Mouse (Mus musculus) fibroblast of lung, adult 2 months (primary cell): ENCODE results near the gene Pou2f1.

Source experiments
- DNase-seq: peaks from one replicate; pipeline ENCODE4 v3.0.0-alpha.2; 2011; ENCODE audit warnings: low read depth

Gene Pou2f1

DNA sequence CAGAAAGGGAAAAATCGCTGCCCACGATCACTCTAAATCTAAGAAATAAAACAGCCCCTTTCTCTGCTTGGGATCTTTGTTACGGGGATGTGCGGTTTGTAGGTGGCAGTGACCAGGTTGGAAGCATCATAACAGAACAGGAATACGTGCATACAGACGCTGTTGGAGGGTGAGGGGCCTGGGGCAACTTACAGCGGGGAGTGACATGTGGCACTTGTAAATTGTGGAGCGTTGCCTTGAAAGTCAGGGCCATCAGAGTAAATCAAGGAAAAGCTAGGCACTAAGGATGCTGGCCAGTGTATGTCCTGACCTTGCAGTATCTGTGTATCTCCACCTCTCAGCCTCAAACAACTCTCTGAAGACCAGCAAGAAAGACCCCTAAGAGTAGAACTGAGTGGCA is 154.1 kb downstream of the Pou2f1 start:
- no peak for DNase-seq

DNA sequence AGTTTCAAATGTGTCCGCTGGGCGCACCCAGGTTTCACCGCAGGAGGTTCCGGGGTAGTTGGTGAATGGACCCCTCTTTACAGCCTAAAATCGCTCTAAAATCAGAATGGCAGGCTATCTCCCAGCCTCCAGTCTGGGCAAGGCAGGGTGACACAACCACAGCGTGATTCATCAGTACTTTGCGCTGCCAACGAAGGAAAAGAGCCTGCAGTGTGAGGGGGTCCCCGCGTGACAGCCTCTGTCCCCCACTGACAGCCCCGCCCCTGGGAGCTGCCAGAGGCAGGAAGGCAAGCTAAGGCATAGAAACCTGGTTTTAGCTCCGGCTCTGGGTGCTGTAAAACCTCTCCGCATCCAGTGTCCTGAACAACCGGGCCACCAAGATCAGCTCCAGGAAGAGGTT is 157.1 kb downstream of the Pou2f1 start:
- no peak for DNase-seq

DNA sequence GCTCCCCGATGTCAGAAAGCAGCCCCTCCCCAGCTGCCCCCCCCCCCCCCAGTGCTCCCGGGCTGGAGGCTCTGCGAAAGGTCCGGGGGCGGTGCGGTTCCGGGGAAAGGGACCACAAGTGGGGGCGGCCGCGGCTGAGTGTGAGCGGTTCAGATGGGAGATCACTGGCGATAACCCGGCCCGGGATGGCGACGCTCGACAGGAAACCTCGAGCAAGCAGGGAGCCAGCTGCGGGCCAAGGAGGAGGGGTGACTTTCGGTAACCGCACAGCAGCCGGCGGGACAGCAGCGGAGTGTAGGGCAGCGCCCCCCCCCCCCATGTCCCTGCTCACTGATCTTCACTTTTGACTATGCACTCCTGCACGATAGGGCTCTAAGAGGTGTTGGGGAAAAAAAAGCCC is 157.5 kb downstream of the Pou2f1 start:
- DNase-seq: no peak

DNA sequence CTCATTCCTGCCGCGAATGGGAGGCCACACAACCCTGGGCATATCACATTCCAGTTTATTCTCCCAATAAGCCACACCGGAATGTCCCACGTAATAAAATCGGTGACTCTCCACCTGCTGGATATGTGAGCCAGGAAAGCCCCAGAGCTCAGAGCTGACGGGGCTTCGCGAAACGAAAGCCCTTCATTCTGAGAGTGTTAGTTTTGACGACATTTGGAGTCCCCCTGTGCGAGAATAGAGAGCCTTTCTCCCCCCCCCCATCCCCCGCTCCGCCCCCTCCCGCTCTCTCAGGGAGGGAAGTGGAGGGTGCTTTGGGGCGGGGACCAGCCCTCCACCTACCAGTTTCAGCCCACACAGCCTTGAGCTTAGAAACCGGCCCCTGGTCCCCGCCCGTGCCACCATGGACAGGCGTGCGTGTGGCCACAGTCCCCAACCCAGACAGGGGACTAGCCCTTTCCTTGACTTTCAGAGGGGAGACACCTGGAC is 158.0 kb downstream of the Pou2f1 start:
- DNase-seq: no peak

DNA sequence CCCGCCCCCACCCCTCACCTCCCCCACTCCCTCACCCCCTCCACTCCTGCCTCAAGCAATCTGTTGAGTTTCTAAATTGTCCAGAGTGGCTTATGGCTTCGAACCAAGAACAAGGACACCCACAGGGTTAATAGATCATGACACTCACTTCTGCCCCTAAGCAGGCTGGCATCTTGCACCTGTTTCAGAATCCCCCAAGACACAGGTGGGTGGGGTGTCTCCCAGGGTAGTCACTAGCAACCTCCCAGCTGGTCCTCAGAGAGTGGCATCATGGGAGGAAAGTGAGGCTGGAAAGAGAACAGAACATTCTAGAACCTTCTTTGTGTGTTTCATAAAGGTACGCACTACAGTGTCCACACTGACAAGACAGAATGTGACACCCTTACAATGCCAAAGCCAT is 158.9 kb downstream of the Pou2f1 start:
- DNase-seq: no peak

DNA sequence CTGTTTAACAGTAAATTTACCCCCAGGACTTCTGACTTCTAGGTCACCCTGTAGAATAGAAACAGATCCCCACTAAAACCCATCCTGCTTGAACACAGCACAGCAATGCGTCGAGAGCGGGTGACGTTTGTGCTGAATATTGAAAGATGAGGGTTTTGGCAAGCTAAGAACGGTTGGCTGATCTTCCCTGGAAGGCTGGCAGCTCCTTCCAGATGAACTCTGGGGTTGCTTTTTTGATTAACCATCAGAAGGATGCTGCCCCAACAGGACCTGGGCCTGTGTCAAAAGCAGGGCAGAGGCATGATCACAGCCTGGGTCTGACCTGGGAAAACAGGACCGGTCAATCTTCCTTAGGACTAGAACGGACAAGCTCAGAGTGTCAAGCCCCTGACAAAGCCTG is 160.3 kb downstream of the Pou2f1 start:
- no peak for DNase-seq

DNA sequence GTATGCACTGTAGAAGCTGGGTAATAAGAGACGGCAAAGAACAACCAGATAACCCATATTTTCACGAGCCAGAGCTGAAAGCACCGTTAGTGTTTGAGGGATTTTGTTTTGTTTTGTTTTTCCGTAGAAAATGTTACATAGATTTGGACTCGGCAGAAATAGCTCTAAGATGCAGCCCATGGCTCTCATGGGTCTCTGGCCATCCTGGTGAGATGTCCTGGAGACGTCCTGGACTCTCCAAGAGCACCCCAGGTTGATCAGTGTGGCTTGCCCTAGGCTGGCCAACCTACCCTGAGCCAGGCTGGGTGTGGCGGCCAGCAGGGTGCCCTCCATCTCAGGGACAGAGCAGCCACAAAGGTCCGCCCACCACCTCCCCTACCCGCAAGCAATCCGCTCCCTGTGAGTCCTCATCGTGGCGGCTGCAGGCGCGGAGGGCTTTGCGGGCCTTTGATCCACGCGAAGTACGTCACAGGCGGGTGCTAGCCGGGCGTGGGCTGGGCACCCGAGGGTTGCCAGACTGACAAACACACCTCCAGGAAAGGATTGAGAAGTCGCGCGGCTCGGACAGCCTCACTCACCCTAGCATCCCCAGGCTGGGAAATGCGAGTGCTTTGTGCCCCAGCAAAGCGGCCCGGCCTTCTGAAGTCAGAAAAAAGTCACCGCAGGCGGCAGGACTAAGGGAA is 161.8 kb downstream of the Pou2f1 start:
- DNase-seq: no peak

DNA sequence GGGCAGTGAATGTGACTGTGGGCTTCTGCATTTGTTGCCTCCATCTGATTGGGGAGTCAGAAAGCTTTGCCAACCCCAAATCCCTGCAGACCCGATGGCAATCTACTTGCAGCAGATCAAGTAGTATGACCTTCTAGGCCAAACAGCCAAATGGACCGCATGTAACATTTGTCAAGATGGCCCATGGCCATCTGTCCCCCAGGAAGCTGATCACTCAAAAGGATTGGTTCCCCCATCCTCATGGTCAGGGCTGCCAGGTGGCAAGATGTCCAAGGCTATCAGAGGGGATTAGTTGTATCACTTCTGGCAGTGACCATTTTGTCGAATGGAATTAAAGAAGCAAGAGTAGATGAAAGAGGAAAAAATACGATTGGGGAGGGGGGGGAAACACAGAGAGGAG is 163.3 kb downstream of the Pou2f1 start:
- no peak for DNase-seq

DNA sequence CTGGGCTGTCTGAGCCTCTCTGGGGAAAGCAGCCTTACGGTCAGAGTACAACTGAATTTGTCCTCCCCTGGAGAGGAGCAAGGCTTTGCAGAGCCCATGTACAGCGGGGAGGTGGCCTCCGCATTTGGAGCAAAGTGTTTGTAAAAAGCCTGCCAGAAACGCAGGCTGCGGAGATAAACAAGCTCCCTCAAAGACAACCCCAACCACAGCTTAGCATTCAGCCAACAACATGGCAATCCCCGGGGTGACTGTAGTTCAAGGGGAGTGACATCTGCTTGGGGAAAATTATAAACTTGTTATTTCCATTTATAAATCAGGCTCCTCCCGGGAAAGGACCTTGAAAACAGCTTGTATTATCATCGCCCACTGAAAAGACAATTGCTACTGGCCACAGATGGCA is 164.9 kb downstream of the Pou2f1 start:
- DNase-seq: no peak

DNA sequence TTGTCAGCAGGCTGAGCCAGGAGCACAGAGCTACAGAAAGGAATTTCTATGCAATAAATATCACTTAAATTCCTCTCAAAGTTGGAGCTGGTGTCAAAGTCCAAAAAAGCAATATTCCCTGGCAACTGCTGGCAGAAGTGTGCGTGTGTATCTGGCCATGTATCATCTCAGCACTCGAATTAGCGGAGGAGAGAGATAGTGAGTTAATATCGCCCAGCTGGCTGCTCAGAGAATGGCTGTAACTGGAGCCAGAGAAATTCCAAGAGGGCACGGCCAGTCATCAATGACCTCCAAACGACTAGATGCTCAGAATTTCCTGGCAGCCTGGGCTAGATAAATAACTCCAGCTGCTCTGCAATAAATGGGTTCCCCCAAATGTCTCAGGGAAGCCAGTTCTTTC is 166.0 kb downstream of the Pou2f1 start:
- no peak for DNase-seq

DNA sequence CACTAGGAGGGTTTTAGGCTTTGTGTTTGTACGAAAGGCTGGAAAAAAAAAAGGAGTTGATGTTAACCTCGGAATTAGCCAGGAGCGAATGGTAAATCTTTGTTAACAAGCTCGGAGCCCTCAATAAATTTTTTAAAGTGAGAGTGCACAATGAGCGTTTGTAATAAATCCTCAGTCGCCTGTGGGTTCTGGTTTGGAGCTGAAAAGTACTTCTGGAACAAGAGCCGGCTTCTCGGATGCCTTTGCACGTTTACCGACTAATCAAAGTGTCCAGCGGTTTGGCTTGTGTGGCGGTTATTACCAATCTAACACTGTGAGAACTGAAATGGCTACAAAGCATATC is 167.9 kb downstream of the Pou2f1 start:
- DNase-seq: no peak

DNA sequence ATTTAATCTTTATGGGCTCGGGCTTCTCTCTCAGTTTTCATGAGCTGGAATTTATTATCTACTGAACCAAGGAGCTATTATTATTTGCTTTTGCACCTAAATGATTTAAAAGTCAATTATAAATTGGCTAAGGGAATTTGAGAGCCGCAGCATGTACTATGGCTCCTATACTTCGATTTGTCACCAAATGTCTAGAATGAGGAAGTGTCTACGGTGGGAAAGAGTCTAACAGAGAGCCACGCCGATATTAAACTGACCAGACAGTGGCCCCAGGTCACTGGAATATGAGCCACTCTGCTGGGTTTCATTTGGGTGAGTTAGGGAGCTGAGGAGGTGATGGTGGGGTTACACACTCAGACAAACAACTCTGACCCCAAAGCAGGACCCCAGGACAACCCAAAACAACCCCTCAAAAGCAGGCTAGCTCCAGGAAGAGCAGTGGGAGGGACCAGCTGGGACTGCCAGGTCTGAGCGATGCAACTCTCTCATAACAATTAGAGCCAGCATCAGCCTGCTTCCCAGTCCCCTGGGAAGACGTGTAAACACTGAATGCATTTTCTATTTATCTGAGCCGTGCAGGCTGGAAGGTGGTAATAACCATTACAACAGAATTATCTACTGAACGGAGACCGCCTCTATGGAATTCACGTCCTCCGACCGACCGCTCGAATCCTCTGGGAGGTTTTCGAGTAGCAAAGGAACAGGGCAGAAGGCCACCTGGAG is 168.4 kb downstream of the Pou2f1 start:
- DNase-seq: no peak

DNA sequence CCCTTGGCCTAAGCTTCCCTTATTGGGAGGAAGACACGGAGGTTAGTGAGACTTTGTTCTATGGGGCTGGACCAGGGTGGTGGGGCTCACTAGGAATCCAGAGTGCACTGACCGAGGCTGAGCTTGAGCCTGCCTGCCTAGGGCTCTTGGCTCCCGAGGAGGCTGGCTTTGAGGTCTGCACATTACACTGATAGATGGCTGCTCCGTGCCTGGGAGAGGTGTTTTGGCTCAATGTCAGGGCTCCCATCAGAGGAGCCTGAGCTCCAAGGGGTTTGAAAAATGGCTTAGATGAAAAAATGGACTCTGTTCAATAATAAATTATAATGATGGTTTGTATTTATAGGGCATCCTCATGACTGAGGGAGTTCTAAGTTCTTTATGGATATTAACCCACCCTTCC is 169.2 kb downstream of the Pou2f1 start:
- DNase-seq: no peak

DNA sequence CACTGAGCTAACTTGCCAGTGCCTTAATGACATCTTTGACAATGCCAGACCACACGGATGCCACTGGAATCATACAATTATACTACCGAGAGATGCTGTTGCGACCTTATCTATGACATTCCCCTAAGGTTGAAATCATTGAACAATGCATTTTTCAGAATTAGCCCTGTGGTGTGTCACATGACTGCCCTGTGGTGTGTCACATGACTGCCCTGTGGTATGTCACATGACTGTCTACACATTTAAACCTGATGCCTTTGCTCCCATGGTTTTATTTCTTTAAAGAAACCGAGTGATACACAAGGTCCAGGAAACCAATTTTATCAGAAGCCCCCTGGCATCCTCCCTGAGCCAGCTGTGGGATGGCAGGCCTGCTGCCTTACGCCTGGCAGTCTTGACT is 172.6 kb downstream of the Pou2f1 start:
- no peak for DNase-seq

DNA sequence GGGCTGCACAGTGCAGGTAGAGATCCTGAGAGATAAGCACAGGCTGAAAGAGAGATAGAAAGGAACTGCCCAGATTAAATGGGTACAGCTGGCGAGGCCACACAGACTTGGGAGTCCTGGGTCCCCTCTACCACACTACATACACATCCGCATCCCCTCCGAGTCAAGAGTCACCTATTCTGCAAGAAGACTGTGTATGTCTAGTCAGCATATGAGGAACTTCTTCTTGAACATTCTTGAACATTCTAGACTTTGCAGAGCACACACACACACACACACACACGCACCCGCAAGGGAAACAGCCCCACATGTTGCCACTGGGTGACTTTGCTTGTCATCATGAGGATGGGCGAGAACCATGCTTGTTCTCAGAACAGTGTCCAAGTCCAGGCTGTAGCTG is 173.9 kb downstream of the Pou2f1 start:
- DNase-seq: no peak

DNA sequence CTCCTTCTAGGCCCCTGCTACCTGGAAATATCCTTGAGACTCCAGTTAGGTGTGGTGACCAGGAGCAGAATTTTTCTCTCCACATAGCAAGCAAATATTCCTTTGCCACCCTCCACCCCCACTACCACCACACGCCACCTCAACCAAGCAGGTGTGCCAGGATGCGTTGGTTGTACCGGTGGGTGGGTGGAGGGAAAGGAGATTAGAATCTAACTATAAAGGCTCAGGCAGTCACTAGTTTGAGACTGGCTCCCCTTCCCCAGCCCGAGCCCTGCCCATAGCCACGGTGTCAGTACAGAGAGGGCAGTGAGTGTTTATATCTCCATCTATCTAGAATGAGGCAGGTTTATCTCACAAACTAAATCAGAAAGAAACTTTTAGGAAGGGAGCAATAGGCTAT is 174.3 kb downstream of the Pou2f1 start:
- DNase-seq: no peak

DNA sequence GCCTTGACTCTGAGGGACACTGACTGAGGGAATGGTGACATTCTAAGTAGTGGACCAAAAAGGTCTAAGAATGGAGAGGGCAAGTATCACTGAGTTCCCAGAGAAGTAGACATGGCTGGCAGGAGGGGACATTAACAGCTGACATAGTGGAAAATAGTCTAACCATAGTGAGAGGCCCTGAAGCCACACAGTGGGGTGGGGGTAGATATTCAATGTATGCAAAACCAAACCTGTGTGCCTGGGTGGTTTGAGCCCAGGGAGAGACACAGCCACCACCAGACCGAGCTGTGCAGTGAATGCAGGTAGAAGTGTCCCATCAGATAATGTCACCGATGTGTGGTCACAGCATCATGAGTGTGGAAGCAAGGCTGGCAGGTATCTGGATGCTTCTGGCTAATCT is 180.4 kb downstream of the Pou2f1 start:
- DNase-seq: no peak

DNA sequence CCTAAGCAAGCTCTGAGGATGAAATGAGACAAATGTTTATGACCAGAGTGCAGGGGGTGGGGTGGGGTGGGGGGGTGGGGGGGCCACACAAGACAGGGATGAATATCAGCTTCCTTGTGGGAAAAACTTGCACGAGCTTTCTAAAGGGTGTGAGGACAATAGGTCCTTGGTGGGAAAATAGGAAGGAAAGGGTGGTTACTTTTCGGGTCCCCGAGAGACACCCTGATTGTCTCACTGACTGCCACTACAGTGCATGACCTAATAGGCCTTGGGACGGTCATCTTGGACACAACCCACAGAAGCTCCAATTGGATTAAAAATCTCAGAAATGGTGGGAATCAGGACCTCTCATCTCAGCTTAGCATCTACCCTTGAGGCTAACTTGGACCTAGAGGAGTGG is 183.3 kb downstream of the Pou2f1 start:
- DNase-seq: no peak

DNA sequence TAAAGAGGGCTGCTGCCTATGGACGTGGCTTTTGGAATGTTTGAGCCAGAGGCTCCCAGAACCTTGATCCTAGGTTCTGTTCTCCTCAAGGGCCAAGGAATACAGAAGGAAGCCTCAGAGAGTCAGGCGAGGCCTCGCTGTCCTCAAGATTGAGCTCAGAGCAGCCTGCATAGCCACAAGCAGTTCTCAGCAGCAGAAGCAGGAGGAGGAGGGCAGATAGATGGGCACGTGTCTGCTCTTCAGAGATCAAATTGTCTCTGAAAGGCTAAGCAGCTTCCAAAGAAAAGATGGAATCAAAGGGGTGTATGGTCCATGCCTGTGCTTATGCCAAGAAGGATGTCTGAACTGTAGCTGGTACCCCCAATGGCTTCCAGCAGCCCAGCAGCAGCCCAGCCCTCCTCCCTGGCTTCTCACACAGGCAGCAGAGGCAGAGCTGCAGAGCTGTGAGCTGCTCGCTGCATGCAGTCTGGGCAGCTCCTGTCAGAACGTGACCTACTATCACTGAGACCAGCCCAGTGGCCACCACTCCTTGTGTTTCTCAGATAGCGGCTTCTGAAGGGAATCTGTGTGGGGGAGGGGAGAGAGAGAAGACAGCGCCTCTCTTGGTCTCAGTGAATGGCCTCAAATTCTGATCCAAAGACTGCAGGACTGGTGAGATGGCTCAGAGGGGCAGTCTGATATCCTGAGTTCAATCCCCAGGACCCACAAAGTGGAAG is 184.2 kb downstream of the Pou2f1 start:
- no peak for DNase-seq

DNA sequence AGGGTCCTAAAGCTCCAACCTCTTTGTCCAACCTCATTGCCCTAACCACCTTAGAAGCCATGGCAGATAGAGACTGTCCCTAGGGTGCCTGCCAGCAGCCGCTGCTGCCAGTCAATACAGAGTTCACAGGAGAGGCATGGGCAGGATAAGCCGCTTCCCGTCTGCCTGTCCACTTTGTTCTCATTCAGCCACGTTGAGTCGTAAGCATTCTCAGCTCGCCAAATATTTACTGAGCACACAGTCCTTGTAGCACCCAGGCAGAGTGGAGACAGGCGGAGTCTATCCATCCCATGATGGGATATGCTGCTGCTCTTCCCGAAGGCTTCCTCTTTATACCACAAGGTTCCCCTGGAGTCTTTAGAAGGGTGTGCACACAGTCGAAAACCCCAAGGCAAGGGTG is 185.2 kb downstream of the Pou2f1 start:
- no peak for DNase-seq

DNA sequence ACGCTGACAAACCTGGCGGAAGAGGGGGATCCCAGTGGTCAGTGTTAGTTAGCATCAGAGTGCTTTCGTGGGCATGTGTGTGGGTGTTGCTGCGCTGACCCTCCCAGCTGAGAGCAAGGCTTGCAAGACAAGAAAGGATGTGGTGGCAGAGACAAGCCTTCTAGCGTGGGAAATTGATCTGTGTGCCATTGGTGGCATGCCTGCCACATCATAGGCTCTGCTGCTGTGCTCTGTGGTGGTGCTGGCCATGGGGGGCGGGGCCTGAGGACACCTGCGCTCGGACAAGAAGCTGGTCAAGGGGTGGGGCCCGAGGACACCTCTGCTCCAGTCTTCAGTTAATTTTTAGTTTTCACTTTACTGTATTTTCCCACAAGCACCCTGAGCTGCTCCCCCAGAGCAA is 186.1 kb downstream of the Pou2f1 start:
- no peak for DNase-seq
